Mouse (Mus musculus): ENCODE data around the gene Cd81. TPM values are rescaled to one million over a fixed set of nuclear protein-coding genes. Genes with fewer than 3 reads are reported as not detected.
A peak's percentile ranks its signal among the peaks of the same experiment; 100 is the strongest.

Cd81 gene
- polyA plus RNA-seq, 1 experiment: 255 TPM

GRCm38 (mm10) chr7:143106672-143107465 is 54.3 kb downstream of the Cd81 start:
- Histone ChIP-seq H3K4me3 (ENCODE audit: control insufficient read depth, insufficient read depth, low read length) (no peak overlapping the region), H3K27me3 (ENCODE audit: control insufficient read depth, insufficient read depth, low read length) (no peaks in the 10 kb centered on the region; the same call in 1 of the 2 replicates), H3K27ac (ENCODE audit: control insufficient read depth, insufficient read depth, low read length) (no peak overlapping the region), H3K4me1 (replicated peaks; ENCODE audit: control insufficient read depth, insufficient read depth, low read length) (no peaks in the 10 kb centered on the region), H3K36me3 (ENCODE audit: control insufficient read depth, insufficient read depth, low read length) (no peaks in the 10 kb centered on the region)
- DNase-seq: peak; percentile 58
- TF ChIP-seq CTCF (IDR thresholded peaks at IDR 0.05; ENCODE audit: borderline replicate concordance, control insufficient read depth, extremely low read depth, insufficient read depth, low read length, poor library complexity) (no peak), POLR2A (IDR thresholded peaks at IDR 0.05; ENCODE audit: control insufficient read depth, extremely low read depth, insufficient read depth, low read length, poor library complexity) (no peak)
- WGBS: 8% methylated on average over 54 of the region's 57 CpGs

- H3K27ac ChIP-seq (ENCODE audit: control insufficient read depth, insufficient read depth, low read length): no peak overlapping the region
- no peaks in the 10 kb centered on the region; the same call in 1 of the 2 replicates for H3K27me3 ChIP-seq (ENCODE audit: control insufficient read depth, insufficient read depth, low read length)
- H3K4me3 ChIP-seq (ENCODE audit: control insufficient read depth, insufficient read depth, low read length): no peak overlapping the region
- H3K4me1 ChIP-seq (replicated peaks; ENCODE audit: control insufficient read depth, insufficient read depth, low read length): no peaks in the 10 kb centered on the region
- TF ChIP-seq POLR2A (IDR thresholded peaks at IDR 0.05; ENCODE audit: control insufficient read depth, extremely low read depth, insufficient read depth, low read length, poor library complexity) (no peak), CTCF (IDR thresholded peaks at IDR 0.05; ENCODE audit: borderline replicate concordance, control insufficient read depth, extremely low read depth, insufficient read depth, low read length, poor library complexity) (no peak)
- no peak for DNase-seq
- 35% methylated on average over 5 of the region's 5 CpGs for WGBS
- H3K36me3 ChIP-seq (ENCODE audit: control insufficient read depth, insufficient read depth, low read length): no peaks in the 10 kb centered on the region
Observed at GRCm38 (mm10) chr7:143108200-143108599, 55.7 kb downstream of the Cd81 start.

- H3K36me3 ChIP-seq (ENCODE audit: control insufficient read depth, insufficient read depth, low read length): no peaks in the 10 kb centered on the region
- H3K4me1 ChIP-seq (replicated peaks; ENCODE audit: control insufficient read depth, insufficient read depth, low read length): no peaks in the 10 kb centered on the region
- H3K27me3 ChIP-seq (ENCODE audit: control insufficient read depth, insufficient read depth, low read length): no peaks in the 10 kb centered on the region; the same call in 1 of the 2 replicates
- DNase-seq: no peak
- no peak overlapping the region for H3K4me3 ChIP-seq (ENCODE audit: control insufficient read depth, insufficient read depth, low read length)
- H3K27ac ChIP-seq (ENCODE audit: control insufficient read depth, insufficient read depth, low read length): no peak overlapping the region
- TF ChIP-seq POLR2A (IDR thresholded peaks at IDR 0.05; ENCODE audit: control insufficient read depth, extremely low read depth, insufficient read depth, low read length, poor library complexity): no peak
- no peak for TF ChIP-seq CTCF (IDR thresholded peaks at IDR 0.05; ENCODE audit: borderline replicate concordance, control insufficient read depth, extremely low read depth, insufficient read depth, low read length, poor library complexity)
- WGBS: 17% methylated on average over 3 of the region's 3 CpGs
Observed at GRCm38 (mm10) chr7:143108996-143109660, 56.6 kb downstream of the Cd81 start.

GRCm38 (mm10) chr7:143109696-143110095 is 57.2 kb downstream of the Cd81 start:
- WGBS: 69% methylated on average over 3 of the region's 3 CpGs
- Histone ChIP-seq H3K27ac (ENCODE audit: control insufficient read depth, insufficient read depth, low read length) (no peak overlapping the region), H3K36me3 (ENCODE audit: control insufficient read depth, insufficient read depth, low read length) (no peaks in the 10 kb centered on the region), H3K4me3 (ENCODE audit: control insufficient read depth, insufficient read depth, low read length) (no peak overlapping the region), H3K27me3 (ENCODE audit: control insufficient read depth, insufficient read depth, low read length) (no peaks in the 10 kb centered on the region; the same call in 1 of the 2 replicates), H3K4me1 (replicated peaks; ENCODE audit: control insufficient read depth, insufficient read depth, low read length) (no peaks in the 10 kb centered on the region)
- DNase-seq: no peak
- TF ChIP-seq POLR2A (IDR thresholded peaks at IDR 0.05; ENCODE audit: control insufficient read depth, extremely low read depth, insufficient read depth, low read length, poor library complexity): no peak
- no peak for TF ChIP-seq CTCF (IDR thresholded peaks at IDR 0.05; ENCODE audit: borderline replicate concordance, control insufficient read depth, extremely low read depth, insufficient read depth, low read length, poor library complexity)

GRCm38 (mm10) chr7:143110803-143111202 is 58.3 kb downstream of the Cd81 start:
- DNase-seq: no peak
- Histone ChIP-seq H3K4me3 (ENCODE audit: control insufficient read depth, insufficient read depth, low read length) (no peak overlapping the region), H3K27ac (ENCODE audit: control insufficient read depth, insufficient read depth, low read length) (no peak overlapping the region), H3K4me1 (replicated peaks; ENCODE audit: control insufficient read depth, insufficient read depth, low read length) (no peaks in the 10 kb centered on the region), H3K27me3 (ENCODE audit: control insufficient read depth, insufficient read depth, low read length) (no peaks in the 10 kb centered on the region; the same call in 1 of the 2 replicates), H3K36me3 (ENCODE audit: control insufficient read depth, insufficient read depth, low read length) (no peaks in the 10 kb centered on the region)
- WGBS: 84% methylated on average over 1 of the region's 1 CpGs
- TF ChIP-seq POLR2A (IDR thresholded peaks at IDR 0.05; ENCODE audit: control insufficient read depth, extremely low read depth, insufficient read depth, low read length, poor library complexity) (no peak), CTCF (IDR thresholded peaks at IDR 0.05; ENCODE audit: borderline replicate concordance, control insufficient read depth, extremely low read depth, insufficient read depth, low read length, poor library complexity) (no peak)

GRCm38 (mm10) chr7:143111719-143112118 is 59.2 kb downstream of the Cd81 start:
- Histone ChIP-seq H3K4me1 (replicated peaks; ENCODE audit: control insufficient read depth, insufficient read depth, low read length) (no peaks in the 10 kb centered on the region), H3K4me3 (ENCODE audit: control insufficient read depth, insufficient read depth, low read length) (no peak overlapping the region), H3K36me3 (ENCODE audit: control insufficient read depth, insufficient read depth, low read length) (no peaks in the 10 kb centered on the region), H3K27me3 (ENCODE audit: control insufficient read depth, insufficient read depth, low read length) (no peaks in the 10 kb centered on the region; the same call in 1 of the 2 replicates), H3K27ac (ENCODE audit: control insufficient read depth, insufficient read depth, low read length) (no peak overlapping the region)
- WGBS: 82% methylated on average over 4 of the region's 4 CpGs
- no peak for TF ChIP-seq POLR2A (IDR thresholded peaks at IDR 0.05; ENCODE audit: control insufficient read depth, extremely low read depth, insufficient read depth, low read length, poor library complexity)
- no peak for TF ChIP-seq CTCF (IDR thresholded peaks at IDR 0.05; ENCODE audit: borderline replicate concordance, control insufficient read depth, extremely low read depth, insufficient read depth, low read length, poor library complexity)
- DNase-seq: no peak
